Mouse (Mus musculus): ENCODE measurements around the gene Fbxw11.

DNA sequence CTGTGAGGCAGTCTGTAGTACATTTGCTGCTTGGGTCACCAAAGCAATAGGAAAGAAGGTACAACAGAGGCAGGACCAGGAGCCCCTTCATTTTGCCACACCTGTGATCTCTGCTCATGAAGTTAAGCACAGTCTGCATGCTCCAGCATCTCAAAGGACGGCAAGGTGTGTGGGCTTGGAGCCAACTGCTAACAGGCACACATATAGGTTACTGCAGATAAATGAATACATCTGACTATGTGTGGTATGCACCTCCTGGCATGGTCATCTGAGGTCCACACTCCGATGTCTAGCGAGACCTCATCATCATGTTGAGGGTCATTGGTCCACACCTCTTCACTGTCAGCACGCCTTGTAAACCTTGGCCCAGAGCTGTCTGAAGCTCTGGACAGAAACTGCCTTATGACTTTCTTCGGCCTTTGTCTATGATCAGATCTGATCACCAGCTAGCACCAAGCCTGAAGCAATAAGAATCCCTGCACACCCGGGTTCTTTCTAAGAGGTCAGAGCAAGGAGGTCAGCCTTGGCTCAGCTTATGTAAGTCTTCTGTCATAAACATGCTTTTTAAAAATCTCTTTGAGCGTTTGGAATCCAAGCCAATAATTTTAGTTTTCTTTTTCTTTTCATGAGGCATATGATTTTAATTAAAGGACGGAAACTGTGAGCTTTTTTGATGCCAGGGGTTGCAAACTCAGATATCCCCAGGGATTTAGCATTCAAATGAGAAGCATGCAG is 3.8 kb upstream of the Fbxw11 start:
- TF ChIP-seq CTCF (IDR thresholded peaks at IDR 0.05; ENCODE audit: control insufficient read depth, insufficient read depth, insufficient replicate concordance, low read depth, low read length) (no peak), POLR2A (IDR thresholded peaks at IDR 0.05; ENCODE audit: control insufficient read depth, low read depth, low read length) (no peak)
